Mouse (Mus musculus): ENCODE results near the gene Olfr65.

GRCm38 (mm10) chr7:103910047-103910446, 6.8 kb downstream of the Olfr65 start:
- no peak for TF ChIP-seq CTCF (IDR thresholded peaks at IDR 0.05; ENCODE audit: insufficient read depth, low read length)
- TF ChIP-seq POLR2A (IDR thresholded peaks at IDR 0.05; ENCODE audit: borderline replicate concordance, extremely low read depth, low read depth, low read length) = no peak
